Mouse (Mus musculus) lung, postnatal 0 days (tissue): Measurements from ENCODE around the gene Slc19a2. TPM values are rescaled to one million over a fixed set of nuclear protein-coding genes. Genes with fewer than 3 reads are reported as not detected.

Experiments used
- ATAC-seq: fragments of 200-750 bp; cut with Nextera tagmentation; 2 replicates; pipeline ENCODE4 v1.8.0; 2017; ENCODE audit warnings: moderate library complexity
- DNase-seq: peaks from one replicate; pipeline ENCODE4 v3.0.0-alpha.2; 2016; ENCODE audit warnings: low spot score
- H3K27ac ChIP-seq: fragments of 300-500 bp; sonication (generic); 2 replicates; pipeline ENCODE4 v1.5.1; 2014; ENCODE audit warnings: antibody characterized with exemption, mild to moderate bottlenecking, low read length, mixed read lengths
- H3K27me3 ChIP-seq: fragments of 300-500 bp; sonication (generic); replicated peaks from 2 replicates; pipeline ENCODE4 v1.6.1; 2014; ENCODE audit warnings: low read length, mixed read lengths; ENCODE audit not compliant: insufficient read depth
- H3K36me3 ChIP-seq: fragments of 300-500 bp; sonication (generic); 2 replicates; pipeline ENCODE4 v1.6.1; 2014; ENCODE audit warnings: low read length, mixed read lengths; ENCODE audit not compliant: insufficient read depth
- H3K4me1 ChIP-seq: fragments of 300-500 bp; sonication (generic); 2 replicates; pipeline ENCODE4 v1.6.1; 2014; ENCODE audit warnings: antibody characterized with exemption, low read depth, low read length, mixed read lengths; ENCODE audit not compliant: insufficient read depth
- H3K4me2 ChIP-seq: fragments of 300-500 bp; sonication (generic); replicated peaks from 2 replicates; pipeline ENCODE4 v1.6.1; 2014; ENCODE audit warnings: low read depth, mild to moderate bottlenecking, low read length, moderate library complexity, mixed read lengths
- H3K4me3 ChIP-seq: fragments of 300-500 bp; sonication (generic); 2 replicates; pipeline ENCODE4 v1.5.1; 2014; ENCODE audit warnings: low read depth, low read length
- H3K9ac ChIP-seq: fragments of 300-500 bp; sonication (generic); replicated peaks from 2 replicates; pipeline ENCODE4 v1.6.1; 2014; ENCODE audit warnings: low read depth, mild to moderate bottlenecking
- H3K9me3 ChIP-seq: fragments of 300-500 bp; sonication (generic); 2 replicates; pipeline ENCODE4 v1.6.1; 2016; ENCODE audit warnings: low read length, mixed read lengths
- CTCF ChIP-seq: IDR thresholded peaks from 2 replicates; pipeline ENCODE4 v1.5.1; 2016; ENCODE audit warnings: antibody characterized with exemption, mild to moderate bottlenecking
- EP300 ChIP-seq: IDR thresholded peaks from 2 replicates; pipeline ENCODE4 v1.6.1; 2016; ENCODE audit warnings: antibody characterized with exemption, mild to moderate bottlenecking, control low read depth
- WGBS: fragments of 180-500 bp; shearing (Covaris S2); extraction: QIAGEN DNeasy Blood & Tissue Kit; methylation state at CpG from one replicate; pipeline ENCODE4 v1.1.7; 2014; 5-methylcytosine and 5-hydroxymethylcytosine counted together
- polyA plus RNA-seq: library from polyadenylated mRNA; unstranded; fragments of >200 nt; fragmentation: Nextera tagmentation; extraction: Ambion mirVana; gene quantifications from 2 replicates; pipeline ENCODE4 v1.2.1, GENCODE M21; 2015

The Slc19a2 gene
- polyA plus RNA-seq, 1 experiment from 2014 or later = 3.9 TPM

DNA sequence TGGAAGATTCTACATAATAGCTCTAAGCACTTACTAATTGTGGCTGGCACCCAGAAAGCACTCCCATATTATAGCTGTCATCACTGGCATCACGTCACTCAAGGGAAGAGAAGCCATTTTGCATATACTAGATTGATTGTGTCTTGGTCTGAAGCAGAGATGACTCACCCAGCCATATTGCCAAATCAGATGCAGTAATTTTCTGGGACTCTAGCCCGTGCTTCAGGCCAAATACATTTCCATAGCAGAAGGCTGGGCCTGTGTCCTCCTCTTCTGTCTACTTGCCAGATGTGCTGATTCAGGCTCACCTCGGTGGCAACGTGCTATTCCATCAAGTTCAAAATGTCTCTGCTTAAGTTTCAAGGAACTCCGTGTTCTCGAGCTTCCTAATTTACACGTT, 12.7 kb downstream of the Slc19a2 start:
- TF ChIP-seq CTCF (no peak), EP300 (peak; percentile 70)
- Histone ChIP-seq H3K27me3 (no peaks in the 10 kb centered on the region), H3K4me2 (no peak overlapping the region), H3K9me3 (no peaks in the 10 kb centered on the region), H3K27ac (no peak overlapping the region), H3K4me3 (no peak overlapping the region), H3K4me1 (no peaks in the 10 kb centered on the region), H3K36me3 (peaks cover 7% of the 10 kb centered on the region; the same call in 1 of the 2 replicates), H3K9ac (no peak overlapping the region)
- DNase-seq (peak; percentile 91), ATAC-seq (peak; percentile 91)
- 69% methylated on average over 7 of the region's 7 CpGs for WGBS

DNA sequence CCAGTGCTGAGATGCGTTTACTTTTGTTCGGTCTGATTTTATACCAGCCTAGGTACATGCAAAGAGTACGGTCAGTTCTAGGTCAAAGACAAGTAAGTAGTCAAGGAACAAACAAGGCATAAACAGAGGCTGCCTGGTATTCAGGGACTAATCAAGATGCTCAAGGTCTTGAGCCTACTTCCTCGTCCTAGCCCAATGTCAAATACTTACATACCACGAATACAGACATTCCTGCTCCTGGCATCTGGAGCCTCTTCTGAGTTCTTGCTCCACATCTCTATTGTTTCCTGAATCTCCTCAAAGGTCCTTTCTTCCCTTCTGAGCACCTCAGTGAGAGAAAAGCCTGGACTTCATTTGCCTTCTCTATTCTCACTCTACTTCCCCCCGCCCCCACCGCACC, 22.1 kb downstream of the Slc19a2 start:
- WGBS = 83% methylated on average over 7 of the region's 7 CpGs
- DNase-seq = no peak
- Histone ChIP-seq H3K4me3 (no peak overlapping the region), H3K4me2 (no peak overlapping the region), H3K27me3 (no peaks in the 10 kb centered on the region), H3K27ac (no peak overlapping the region), H3K9ac (no peak overlapping the region), H3K4me1 (no peaks in the 10 kb centered on the region; the same call in 1 of the 2 replicates), H3K36me3 (no peaks in the 10 kb centered on the region), H3K9me3 (no peaks in the 10 kb centered on the region)
- no peak for TF ChIP-seq CTCF
- no peak for TF ChIP-seq EP300
- ATAC-seq = no peak

DNA sequence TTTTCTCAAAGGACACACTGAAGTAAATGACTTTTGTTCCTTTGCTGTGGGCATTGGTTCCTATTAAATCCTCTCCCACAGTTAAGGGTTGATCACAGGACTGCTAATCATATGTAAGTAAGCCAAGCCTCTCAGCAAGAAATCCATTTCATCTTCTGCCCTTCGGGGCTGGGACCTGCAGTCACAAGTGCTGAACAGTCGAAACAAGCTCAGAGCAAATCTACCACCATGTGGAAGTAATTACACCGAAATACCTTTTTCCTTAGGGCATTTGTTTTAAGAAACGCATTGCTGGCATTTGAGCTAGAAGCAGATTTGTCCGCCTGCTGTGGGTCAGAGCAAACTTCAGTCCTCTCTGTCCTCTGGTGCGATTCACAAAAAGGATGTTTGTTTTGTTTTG, 24.8 kb downstream of the Slc19a2 start:
- no peaks in the 10 kb centered on the region for H3K36me3 ChIP-seq
- DNase-seq = no peak
- H3K4me3 ChIP-seq = no peak overlapping the region
- H3K27me3 ChIP-seq = no peaks in the 10 kb centered on the region
- no peak for ATAC-seq
- no peaks in the 10 kb centered on the region for H3K9me3 ChIP-seq
- TF ChIP-seq EP300 (no peak), CTCF (no peak)
- H3K9ac ChIP-seq = no peak overlapping the region
- H3K27ac ChIP-seq = no peak overlapping the region
- WGBS = 79% methylated on average over 6 of the region's 6 CpGs
- no peaks in the 10 kb centered on the region; the same call in 1 of the 2 replicates for H3K4me1 ChIP-seq
- no peak overlapping the region for H3K4me2 ChIP-seq

DNA sequence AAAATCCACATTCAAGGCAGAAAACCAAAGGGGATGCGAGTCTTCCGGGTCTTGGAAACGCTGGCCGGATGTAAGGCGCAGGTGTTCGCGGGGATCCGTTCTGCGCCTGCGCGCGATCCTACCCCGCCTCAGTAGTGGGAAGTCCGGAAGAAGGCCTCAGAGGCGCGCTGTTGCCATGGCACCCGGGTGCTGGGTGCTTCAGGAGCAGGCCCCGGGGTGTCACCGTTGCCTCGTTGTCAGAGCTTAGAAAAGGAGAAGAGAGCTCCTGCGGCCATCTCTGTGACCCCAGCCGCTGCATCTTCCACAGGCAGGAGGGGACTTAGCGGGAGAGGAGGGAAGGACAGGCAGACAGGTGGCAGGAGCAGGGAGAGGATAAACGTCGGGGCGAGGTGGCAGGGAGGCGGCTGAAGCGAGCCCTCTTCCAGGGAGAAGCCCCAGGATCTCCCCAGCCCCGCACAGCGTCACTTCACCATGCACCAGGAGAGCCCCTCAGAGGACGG, 26.7 kb downstream of the Slc19a2 start, which contains the start of gene Ccdc181:
Ccdc181 (plus strand) TSS at position 131 of the 500 bp plus-strand sequence.
- no peak for TF ChIP-seq EP300
- 0 out of 2 replicates have a peak, but pooled peaks have one; percentile 2 for TF ChIP-seq CTCF
- Histone ChIP-seq H3K27me3 (no peaks in the 10 kb centered on the region), H3K9ac (peak within 1 kb of the TSS; percentile 34; the same call in 1 of the 2 replicates), H3K4me2 (peak within 1 kb of the TSS; percentile 75), H3K27ac (0 out of 2 replicates have a peak within 1 kb of the TSS, but pooled peaks have one; percentile 15), H3K9me3 (no peaks in the 10 kb centered on the region), H3K4me3 (peak within 1 kb of the TSS; percentile 43), H3K36me3 (no peaks in the 10 kb centered on the region), H3K4me1 (no peaks in the 10 kb centered on the region; the same call in 1 of the 2 replicates)
- ATAC-seq = peak; percentile 100
- under 1% methylated on average over 31 of the region's 31 CpGs for WGBS
- peak; percentile 95 for DNase-seq

DNA sequence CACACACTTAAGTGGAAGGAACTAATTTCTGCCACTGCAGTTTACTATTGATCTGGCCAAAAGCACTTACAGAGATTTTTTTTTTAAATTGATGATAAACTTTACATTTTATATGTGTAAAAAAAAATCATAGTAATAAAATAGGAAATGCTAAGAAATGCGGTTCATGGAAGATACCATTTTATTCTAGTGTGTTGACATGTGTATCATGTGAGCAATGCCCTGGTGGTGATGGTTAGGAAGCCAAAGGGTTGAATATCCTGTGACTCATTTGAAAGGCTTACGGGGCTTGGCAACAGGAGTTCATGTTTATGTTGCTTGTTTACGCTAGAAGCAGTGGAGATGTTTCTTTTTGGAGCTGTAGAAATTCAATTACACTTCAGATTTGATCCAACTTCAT, 27.7 kb downstream of the Slc19a2 start:
- Histone ChIP-seq H3K27ac (no peak overlapping the region), H3K36me3 (no peaks in the 10 kb centered on the region), H3K27me3 (no peaks in the 10 kb centered on the region), H3K4me3 (no peak overlapping the region), H3K9me3 (no peaks in the 10 kb centered on the region), H3K4me2 (no peak overlapping the region), H3K4me1 (no peaks in the 10 kb centered on the region; the same call in 1 of the 2 replicates), H3K9ac (no peak overlapping the region)
- no peak for TF ChIP-seq CTCF
- TF ChIP-seq EP300 = no peak
- 77% methylated on average over 3 of the region's 3 CpGs for WGBS
- ATAC-seq = no peak
- DNase-seq = no peak

DNA sequence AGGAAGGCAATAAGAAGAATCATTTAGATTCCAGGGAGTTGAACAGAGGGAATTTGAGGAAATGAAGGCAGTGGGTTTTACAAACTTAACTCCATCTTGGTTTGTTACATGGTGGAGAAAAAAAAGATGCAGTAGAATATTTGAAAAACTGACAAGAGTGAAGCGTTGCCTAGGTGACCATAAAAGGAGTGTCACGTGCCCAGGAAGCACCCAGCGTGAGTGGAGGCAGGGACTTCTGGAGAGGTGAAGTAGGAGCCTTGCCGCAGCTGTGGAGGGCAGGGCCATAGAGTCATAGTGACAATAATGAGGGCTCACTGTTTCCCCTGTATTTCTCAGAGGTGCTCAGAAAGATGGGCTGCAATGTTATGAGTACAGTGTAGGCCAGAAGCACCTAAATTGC, 30.5 kb downstream of the Slc19a2 start:
- H3K4me3 ChIP-seq = no peak overlapping the region
- no peak overlapping the region for H3K4me2 ChIP-seq
- no peaks in the 10 kb centered on the region for H3K36me3 ChIP-seq
- H3K4me1 ChIP-seq = no peaks in the 10 kb centered on the region; the same call in 1 of the 2 replicates
- 38% methylated on average over 4 of the region's 4 CpGs for WGBS
- H3K27me3 ChIP-seq = no peaks in the 10 kb centered on the region
- DNase-seq (no peak), ATAC-seq (no peak)
- no peak overlapping the region for H3K9ac ChIP-seq
- no peak for TF ChIP-seq CTCF
- TF ChIP-seq EP300 = no peak
- no peak overlapping the region for H3K27ac ChIP-seq
- H3K9me3 ChIP-seq = no peaks in the 10 kb centered on the region
